ENCODE assay signal across 26 mouse cellular contexts in the genomic region with DNA sequence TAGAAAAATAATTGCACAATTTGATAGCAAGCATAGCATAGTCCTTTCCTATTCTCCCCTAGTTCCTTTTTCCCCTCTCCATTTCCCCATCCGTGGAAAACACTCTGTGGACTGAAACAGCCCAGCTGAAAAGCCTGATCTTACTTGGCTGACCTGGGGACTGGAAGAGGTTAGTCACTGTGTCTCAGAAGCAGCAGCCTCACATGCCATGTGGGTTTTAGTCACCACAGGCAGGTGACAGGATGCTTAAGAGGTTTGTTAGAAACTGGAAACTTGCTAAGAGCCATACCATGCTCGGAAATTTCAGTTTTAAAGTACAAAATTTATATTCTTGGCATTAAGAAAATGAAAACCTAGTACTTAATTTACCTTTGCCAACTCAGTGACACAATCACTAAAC.
A peak's percentile ranks its signal among the peaks of the same experiment; 100 is the strongest.
DNase-seq lines count a peak whose midpoint lies in the region; ATAC-seq and TF ChIP-seq lines count a peak whose summit lies in the region.
"Had no signal": no experiment of that assay in that cellular context is flagged by ENCODE, and none has a peak within 500 bp of the region (broad histone marks: within the 10 kb centered on the region; RNA-seq: fewer than 3 reads in every experiment).

No protein-coding gene starts in this region.

- no peak overlapping the region for H3K4me3 ChIP-seq in forebrain, postnatal 0 days (ENCODE audit: low read depth, low read length)
- no peak overlapping the region for H3K4me3 ChIP-seq in forebrain, embryonic 15.5 days
- no peak overlapping the region for H3K4me3 ChIP-seq in stomach, postnatal 0 days (ENCODE audit: low read depth, low read length)
- H3K4me3 ChIP-seq: embryonic facial prominence, embryonic 12.5 days; forebrain, embryonic 13.5 days; heart, embryonic 10.5 days; hindbrain, embryonic 12.5 days had no signal

- no peaks in the 10 kb centered on the region for H3K36me3 ChIP-seq in forebrain, postnatal 0 days (ENCODE audit: insufficient read depth)
- no peaks in the 10 kb centered on the region for H3K36me3 ChIP-seq in forebrain, embryonic 15.5 days
- H3K36me3 ChIP-seq in stomach, postnatal 0 days (ENCODE audit: control insufficient read depth, insufficient read depth, low read length), result no peaks in the 10 kb centered on the region
- H3K36me3 ChIP-seq: embryonic facial prominence, embryonic 12.5 days; heart, embryonic 10.5 days; hindbrain, embryonic 12.5 days had no signal

- no peaks in the 10 kb centered on the region for H3K27me3 ChIP-seq in forebrain, postnatal 0 days (ENCODE audit: insufficient read depth, low read length)
- H3K27me3 ChIP-seq in forebrain, embryonic 15.5 days, result no peaks in the 10 kb centered on the region
- H3K27me3 ChIP-seq in stomach, postnatal 0 days (ENCODE audit: control insufficient read depth, insufficient read depth, low read length), result no peaks in the 10 kb centered on the region
- H3K27me3 ChIP-seq: embryonic facial prominence, embryonic 12.5 days; forebrain, embryonic 13.5 days; hindbrain, embryonic 12.5 days had no signal

- H3K4me1 ChIP-seq in forebrain, postnatal 0 days (ENCODE audit: insufficient read depth), result no peaks in the 10 kb centered on the region
- no peaks in the 10 kb centered on the region for H3K4me1 ChIP-seq in forebrain, embryonic 15.5 days
- H3K4me1 ChIP-seq in stomach, postnatal 0 days (replicated peaks; ENCODE audit: control insufficient read depth, insufficient read depth), result no peaks in the 10 kb centered on the region
- H3K4me1 ChIP-seq: embryonic facial prominence, embryonic 12.5 days; forebrain, embryonic 13.5 days; heart, embryonic 10.5 days; hindbrain, embryonic 12.5 days had no signal

- WGBS in forebrain, postnatal 0 days, result 25% methylated on average over 2 of the region's 2 CpGs
- whole genome bisulfite sequencing in forebrain, embryonic 15.5 days, result 35% methylated on average over 2 of the region's 2 CpGs
- 24% methylated on average over 2 of the region's 2 CpGs for WGBS in stomach, postnatal 0 days

- H3K9me3 ChIP-seq in forebrain, postnatal 0 days (ENCODE audit: low read length), result no peaks in the 10 kb centered on the region
- H3K9me3 ChIP-seq in forebrain, embryonic 15.5 days, result no peaks in the 10 kb centered on the region
- no peaks in the 10 kb centered on the region for H3K9me3 ChIP-seq in stomach, postnatal 0 days (ENCODE audit: control insufficient read depth, low read length)
- H3K9me3 ChIP-seq: embryonic facial prominence, embryonic 12.5 days; forebrain, embryonic 13.5 days; heart, embryonic 10.5 days; hindbrain, embryonic 12.5 days had no signal

- no peak overlapping the region for H3K27ac ChIP-seq in forebrain, postnatal 0 days (ENCODE audit: low read depth, low read length)
- no peak overlapping the region for H3K27ac ChIP-seq in forebrain, embryonic 15.5 days (replicated peaks)
- H3K27ac ChIP-seq in stomach, postnatal 0 days (replicated peaks), result no peak overlapping the region
- H3K27ac ChIP-seq: embryonic facial prominence, embryonic 12.5 days; forebrain, embryonic 13.5 days; heart, embryonic 10.5 days; hindbrain, embryonic 12.5 days had no signal

- H3K4me2 ChIP-seq in forebrain, postnatal 0 days (ENCODE audit: low read depth), result no peak overlapping the region
- H3K4me2 ChIP-seq in forebrain, embryonic 15.5 days (replicated peaks), result no peak overlapping the region
- H3K4me2 ChIP-seq in stomach, postnatal 0 days (replicated peaks; ENCODE audit: low read depth), result no peak overlapping the region
- H3K4me2 ChIP-seq: embryonic facial prominence, embryonic 12.5 days; forebrain, embryonic 13.5 days; hindbrain, embryonic 12.5 days had no signal

- TF ChIP-seq EP300 in stomach, postnatal 0 days (optimal IDR thresholded peaks at IDR 0.05), result no peak

- no peak overlapping the region for H3K9ac ChIP-seq in forebrain, postnatal 0 days
- no peak overlapping the region for H3K9ac ChIP-seq in forebrain, embryonic 15.5 days (replicated peaks)
- no peak overlapping the region for H3K9ac ChIP-seq in stomach, postnatal 0 days (ENCODE audit: low read length)
- H3K9ac ChIP-seq: embryonic facial prominence, embryonic 12.5 days; forebrain, embryonic 13.5 days; hindbrain, embryonic 12.5 days had no signal

- TF ChIP-seq CTCF in forebrain, postnatal 0 days (IDR thresholded peaks at IDR 0.05; ENCODE audit: low read depth), result no peak
- no peak for TF ChIP-seq CTCF in stomach, postnatal 0 days (IDR thresholded peaks at IDR 0.05; ENCODE audit: low read depth)

- DNase-seq in adrenal gland, adult 2 months, result peak; percentile 1
- no peak for DNase-seq in adrenal gland, postnatal 25 days
- peak; percentile 4 for DNase-seq in forebrain, postnatal 0 days
- DNase-seq in 3134 (ENCODE audit: extremely low read depth, insufficient read length, low spot score), result peak; percentile 25
- peak; percentile 11 for DNase-seq in adipocyte (ENCODE audit: low spot score)
- no peak for DNase-seq in stomach, postnatal 0 days (ENCODE audit: low spot score)
- DNase-seq: adrenal gland, postnatal 14 days; cerebellum, adult 11 months; cerebellum, adult 8-10 months; cerebellum, postnatal 14 days; embryo, embryonic 11 days; gastrocnemius, postnatal 10 days; heart, adult 18-20 months; heart, postnatal 10 days; heart, postnatal 4 days had no signal

- no peak for ATAC-seq in forebrain, postnatal 0 days
- ATAC-seq in forebrain, embryonic 15.5 days (replicated peaks), result no peak
- no peak for ATAC-seq in stomach, postnatal 0 days (ENCODE audit: low FRiP score, low TSS enrichment)
- no peak for ATAC-seq in megakaryocyte-erythroid progenitor cell, adult 5-6 weeks (replicated peaks; ENCODE audit: low FRiP score, low TSS enrichment, poor library complexity, severe bottlenecking)
- ATAC-seq: activated CD4-positive, CD25-positive, alpha-beta regulatory T cell, adult 4 months; CD4-positive, CD25-positive, alpha-beta regulatory T cell, adult 4 months; forebrain, embryonic 13.5 days; hindbrain, embryonic 16.5 days; inflammation-experienced regulatory T-cells, adult 6 months; intestine, postnatal 0 days had no signal

Comparison
In these comparisons a context has a peak if more than half of its experiments do, and no peak if none do; other contexts are left out.
1. DNase-seq: peak in adrenal gland, adult 2 months (single experiment), forebrain, postnatal 0 days (single experiment), 3134 (single experiment) and adipocyte (single experiment); none in adrenal gland, postnatal 25 days (single experiment) and stomach, postnatal 0 days (single experiment).